Mouse (Mus musculus) CH12F3 (cell line): ENCODE data around the gene Ccdc36.

Experiments used
- in situ Hi-C: fragments of 300-500 bp; cut with MboI; formaldehyde crosslinking; loops from 2 replicates; pipeline ENCODE4 v1.14.3; 2020; ENCODE audit warnings: low sequenced_read_pairs

Gene Ccdc36

GRCm38 (mm10) chr9:108381382-108381781, 46.9 kb downstream of the Ccdc36 start:
- in situ Hi-C loops, result no loop called here

GRCm38 (mm10) chr9:108379294-108379693, 49.0 kb downstream of the Ccdc36 start:
- in situ Hi-C loops, result no loop called here

GRCm38 (mm10) chr9:108378736-108379135, 49.5 kb downstream of the Ccdc36 start:
- in situ Hi-C loops, result no loop called here

GRCm38 (mm10) chr9:108378234-108378633, 50.0 kb downstream of the Ccdc36 start:
- in situ Hi-C loops, result no loop called here
